Mouse (Mus musculus) hindbrain, embryonic 16.5 days (tissue): ENCODE results near the gene Acod1. TPM values are rescaled to one million over a fixed set of nuclear protein-coding genes. Genes with fewer than 3 reads are reported as not detected.
A peak's percentile ranks its signal among the peaks of the same experiment; 100 is the strongest.

Experiments used
- ATAC-seq: fragments of 200-750 bp; cut with Nextera tagmentation; 2 replicates; pipeline ENCODE4 v1.8.0; 2017; ENCODE audit warnings: moderate TSS enrichment, moderate library complexity
- H3K27ac ChIP-seq: fragments of 300-500 bp; sonication (generic); 2 replicates; pipeline ENCODE4 v1.5.1; 2014; ENCODE audit warnings: low read depth, mild to moderate bottlenecking, control low read depth, low read length, moderate library complexity
- H3K27me3 ChIP-seq: fragments of 300-500 bp; sonication (generic); replicated peaks from 2 replicates; pipeline ENCODE4 v1.6.1; 2014; ENCODE audit warnings: low read length; ENCODE audit not compliant: control insufficient read depth, insufficient read depth
- H3K36me3 ChIP-seq: fragments of 300-500 bp; sonication (generic); 2 replicates; pipeline ENCODE4 v1.6.1; 2014; ENCODE audit warnings: mild to moderate bottlenecking, low read length, moderate library complexity, mixed read lengths; ENCODE audit not compliant: control insufficient read depth, insufficient read depth
- H3K4me1 ChIP-seq: fragments of 300-500 bp; sonication (generic); 2 replicates; pipeline ENCODE4 v1.6.1; 2014; ENCODE audit warnings: low read depth, low read length; ENCODE audit not compliant: control insufficient read depth, insufficient read depth
- H3K4me2 ChIP-seq: fragments of 300-500 bp; sonication (generic); 2 replicates; pipeline ENCODE4 v1.6.1; 2014; ENCODE audit warnings: mild to moderate bottlenecking, low read length, control low read depth, moderate library complexity
- H3K4me3 ChIP-seq: fragments of 300-500 bp; sonication (generic); 2 replicates; pipeline ENCODE4 v1.5.1; 2014; ENCODE audit warnings: mild to moderate bottlenecking, low read length, control low read depth, moderate library complexity
- H3K9ac ChIP-seq: fragments of 300-500 bp; sonication (generic); 2 replicates; pipeline ENCODE4 v1.6.1; 2014; ENCODE audit warnings: low read depth, mild to moderate bottlenecking, control low read depth, low read length, moderate library complexity
- H3K9me3 ChIP-seq: fragments of 300-500 bp; sonication (generic); 2 replicates; pipeline ENCODE4 v1.6.1; 2014; ENCODE audit warnings: mild to moderate bottlenecking, low read length, moderate library complexity; ENCODE audit not compliant: control insufficient read depth
- WGBS: fragments of 180-500 bp; shearing (Covaris S2); extraction: QIAGEN DNeasy Blood & Tissue Kit; methylation state at CpG from one replicate; pipeline ENCODE4 v1.1.7; 2014; 5-methylcytosine and 5-hydroxymethylcytosine counted together
- polyA plus RNA-seq: library from polyadenylated mRNA; unstranded; fragments of >200 nt; fragmentation: Nextera tagmentation; extraction: Ambion mirVana; gene quantifications from 2 replicates; pipeline ENCODE4 v1.2.1, GENCODE M21; 2015

The Acod1 gene
- polyA plus RNA-seq, 1 experiment from 2014 or later, result not detected

GRCm38 (mm10) chr14:103037016-103037415 lies 9.8 kb upstream of the Acod1 start:
- H3K36me3 ChIP-seq, result no peaks in the 10 kb centered on the region
- no peaks in the 10 kb centered on the region for H3K27me3 ChIP-seq
- no peak for ATAC-seq
- no peak overlapping the region for H3K4me2 ChIP-seq
- WGBS, result 81% methylated on average over 3 of the region's 3 CpGs
- H3K9ac ChIP-seq, result no peak overlapping the region
- no peaks in the 10 kb centered on the region for H3K9me3 ChIP-seq
- H3K4me1 ChIP-seq, result no peaks in the 10 kb centered on the region
- H3K27ac ChIP-seq, result no peak overlapping the region
- H3K4me3 ChIP-seq, result no peak overlapping the region

- Histone ChIP-seq H3K27ac (no peak overlapping the region), H3K27me3 (no peaks in the 10 kb centered on the region), H3K36me3 (no peaks in the 10 kb centered on the region), H3K4me3 (no peak overlapping the region), H3K4me1 (no peaks in the 10 kb centered on the region), H3K9me3 (no peaks in the 10 kb centered on the region), H3K9ac (no peak overlapping the region), H3K4me2 (no peak overlapping the region)
- 91% methylated on average over 11 of the region's 11 CpGs for WGBS
- ATAC-seq, result no peak
Measured at GRCm38 (mm10) chr14:103048292-103049086, 1.7 kb downstream of the Acod1 start.

DNA sequence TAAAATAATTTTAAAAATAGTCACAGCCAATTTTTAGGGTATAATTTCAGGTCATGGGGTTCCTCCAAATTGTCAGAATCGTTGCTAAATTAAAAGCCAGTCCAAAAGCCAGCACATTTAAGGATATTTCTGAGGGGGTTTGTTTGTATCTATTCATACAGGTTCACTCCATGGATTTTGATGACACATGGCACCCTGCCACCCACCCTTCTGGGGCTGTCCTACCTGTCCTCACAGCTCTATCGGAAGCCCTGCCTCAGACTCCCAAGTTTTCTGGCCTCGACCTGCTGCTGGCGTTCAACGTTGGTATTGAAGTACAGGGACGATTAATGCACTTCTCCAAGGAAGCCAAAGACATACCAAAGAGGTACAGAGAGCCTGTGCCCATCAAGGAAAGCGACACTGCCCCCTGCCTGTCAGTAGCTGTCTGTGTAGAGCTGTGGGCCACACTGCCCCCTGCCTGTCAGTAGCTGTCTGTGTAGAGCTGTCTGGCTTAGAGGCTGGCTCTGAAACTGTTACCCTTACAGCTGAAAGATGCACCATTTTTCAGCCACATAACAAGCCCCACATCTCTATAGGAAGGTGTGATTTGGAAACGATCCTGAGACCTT lies 4.5 kb downstream of the Acod1 start:
- H3K4me2 ChIP-seq, result no peak overlapping the region
- no peak overlapping the region for H3K4me3 ChIP-seq
- no peaks in the 10 kb centered on the region for H3K36me3 ChIP-seq
- no peaks in the 10 kb centered on the region for H3K9me3 ChIP-seq
- no peaks in the 10 kb centered on the region for H3K27me3 ChIP-seq
- H3K27ac ChIP-seq, result no peak overlapping the region
- H3K4me1 ChIP-seq, result no peaks in the 10 kb centered on the region
- WGBS, result 35% methylated on average over 8 of the region's 8 CpGs
- no peak overlapping the region for H3K9ac ChIP-seq
- peak; percentile 79; the same call in 1 of the 2 replicates for ATAC-seq

GRCm38 (mm10) chr14:103054731-103055130 lies 8.0 kb downstream of the Acod1 start:
- H3K4me1 ChIP-seq, result no peaks in the 10 kb centered on the region
- no peak overlapping the region for H3K9ac ChIP-seq
- WGBS, result 90% methylated on average over 13 of the region's 13 CpGs
- no peak overlapping the region for H3K4me3 ChIP-seq
- ATAC-seq, result no peak
- no peaks in the 10 kb centered on the region for H3K36me3 ChIP-seq
- no peaks in the 10 kb centered on the region for H3K9me3 ChIP-seq
- H3K4me2 ChIP-seq, result no peak overlapping the region
- no peaks in the 10 kb centered on the region for H3K27me3 ChIP-seq
- H3K27ac ChIP-seq, result no peak overlapping the region

DNA sequence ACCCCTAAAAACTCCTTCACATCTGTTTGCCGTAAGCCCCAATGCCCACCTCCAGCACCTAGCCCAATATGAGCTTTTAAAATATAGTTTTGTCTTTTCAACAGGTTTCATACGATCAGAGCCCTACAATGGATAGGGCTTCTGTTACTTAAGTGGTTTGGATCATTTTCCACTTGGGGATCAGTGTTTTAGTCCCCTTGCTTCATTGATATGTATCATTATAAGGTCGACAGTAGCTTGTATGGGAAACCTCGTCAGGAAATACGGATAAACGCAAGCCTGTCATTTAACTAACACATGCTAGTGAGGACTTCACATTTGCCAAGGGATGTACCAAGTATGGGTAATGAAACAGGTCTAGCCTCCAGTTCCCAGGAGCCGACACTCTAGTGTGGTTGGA lies 9.8 kb downstream of the Acod1 start:
- H3K4me2 ChIP-seq, result no peak overlapping the region
- no peak for ATAC-seq
- H3K4me1 ChIP-seq, result no peaks in the 10 kb centered on the region
- no peaks in the 10 kb centered on the region for H3K27me3 ChIP-seq
- no peak overlapping the region for H3K9ac ChIP-seq
- H3K36me3 ChIP-seq, result no peaks in the 10 kb centered on the region
- H3K27ac ChIP-seq, result no peak overlapping the region
- WGBS, result 90% methylated on average over 7 of the region's 7 CpGs
- no peak overlapping the region for H3K4me3 ChIP-seq
- H3K9me3 ChIP-seq, result no peaks in the 10 kb centered on the region

GRCm38 (mm10) chr14:103058998-103059397 lies 12.2 kb downstream of the Acod1 start:
- Histone ChIP-seq H3K4me3 (no peak overlapping the region), H3K4me2 (no peak overlapping the region), H3K27ac (no peak overlapping the region), H3K27me3 (no peaks in the 10 kb centered on the region), H3K9me3 (no peaks in the 10 kb centered on the region), H3K36me3 (no peaks in the 10 kb centered on the region), H3K9ac (no peak overlapping the region), H3K4me1 (no peaks in the 10 kb centered on the region)
- no peak for ATAC-seq
- WGBS, result 75% methylated on average over 1 of the region's 1 CpGs

DNA sequence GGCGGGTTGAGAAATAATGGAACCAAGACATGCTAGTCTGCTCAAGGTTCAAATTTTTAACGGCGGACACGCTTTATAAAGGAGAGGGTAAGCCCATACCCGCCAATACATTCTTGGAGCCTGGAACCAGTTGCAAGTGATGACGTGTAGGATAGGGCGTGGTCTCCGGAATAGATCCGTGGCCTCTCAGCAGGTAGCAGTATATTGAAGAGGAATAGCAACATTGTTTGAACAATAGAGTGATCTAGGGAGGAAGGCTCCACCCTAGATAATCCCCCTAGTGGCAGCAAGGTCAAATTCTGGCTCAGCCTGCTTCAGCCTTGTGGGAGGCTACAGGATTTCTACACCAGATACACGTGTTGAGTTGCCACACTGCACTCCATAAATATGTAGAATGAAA lies 12.7 kb downstream of the Acod1 start:
- no peak for ATAC-seq
- no peak overlapping the region for H3K9ac ChIP-seq
- H3K4me1 ChIP-seq, result no peaks in the 10 kb centered on the region
- H3K27ac ChIP-seq, result no peak overlapping the region
- no peaks in the 10 kb centered on the region for H3K36me3 ChIP-seq
- H3K4me3 ChIP-seq, result no peak overlapping the region
- H3K4me2 ChIP-seq, result no peak overlapping the region
- no peaks in the 10 kb centered on the region for H3K27me3 ChIP-seq
- H3K9me3 ChIP-seq, result no peaks in the 10 kb centered on the region
- 91% methylated on average over 10 of the region's 10 CpGs for WGBS

- Histone ChIP-seq H3K27me3 (no peaks in the 10 kb centered on the region), H3K4me2 (no peak overlapping the region)
Measured at GRCm38 (mm10) chr14:103065294-103066167, 18.8 kb downstream of the Acod1 start.

DNA sequence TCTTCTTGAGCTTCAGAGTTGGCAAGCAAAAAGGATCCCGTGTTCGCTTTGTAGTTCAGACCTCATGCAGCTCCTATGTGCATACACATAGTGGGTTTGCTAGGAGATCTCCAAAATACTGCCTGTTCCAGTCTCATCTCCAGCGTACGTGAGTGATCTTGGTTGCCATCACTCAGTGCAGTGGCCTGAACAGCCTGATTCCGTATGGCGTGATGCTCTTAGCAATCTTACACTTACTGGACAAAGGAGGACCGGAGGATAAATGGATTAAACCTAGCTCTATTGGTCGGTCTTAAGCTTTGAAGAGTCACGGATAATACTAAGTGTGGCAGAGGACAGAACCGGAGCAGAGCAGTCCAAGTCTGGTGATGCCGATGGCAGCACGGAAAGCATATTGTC lies 22.7 kb downstream of the Acod1 start:
- peaks cover 10% of the 10 kb centered on the region for H3K4me1 ChIP-seq
- 10% methylated on average over 12 of the region's 12 CpGs for WGBS
- H3K9ac ChIP-seq, result peak overlapping the region; percentile 89
- peaks cover 2% of the 10 kb centered on the region; the same call in 1 of the 2 replicates for H3K36me3 ChIP-seq
- peak overlapping the region; percentile 96 for H3K4me2 ChIP-seq
- H3K4me3 ChIP-seq, result peak overlapping the region; percentile 70
- no peaks in the 10 kb centered on the region for H3K27me3 ChIP-seq
- no peaks in the 10 kb centered on the region for H3K9me3 ChIP-seq
- ATAC-seq, result no peak
- H3K27ac ChIP-seq, result peak overlapping the region; percentile 66

More at GRCm38 (mm10) chr14:103065294-103066167, 18.8 kb downstream of the Acod1 start:
- Histone ChIP-seq H3K9ac (0 out of 2 replicates have a peak overlapping the region, but pooled peaks have one; percentile 8), H3K9me3 (no peaks in the 10 kb centered on the region), H3K4me1 (peaks cover 5% of the 10 kb centered on the region), H3K27ac (no peak overlapping the region), H3K36me3 (no peaks in the 10 kb centered on the region), H3K4me3 (no peak overlapping the region)
- 12% methylated on average over 10 of the region's 10 CpGs for WGBS
- ATAC-seq, result no peak
